Mouse (Mus musculus) kidney, adult 2 months (tissue): ENCODE results near the gene Stim2.

Experiments
- CTCF ChIP-seq: fragments of 200-500 bp; conservative IDR thresholded peaks from 2 replicates; pipeline ENCODE4 v1.5.1; 2011; ENCODE audit warnings: low read depth, mild to moderate bottlenecking, control low read depth, low read length, moderate library complexity, mixed read lengths; ENCODE audit not compliant: insufficient read depth, insufficient read length
- POLR2A ChIP-seq: fragments of 200-500 bp; IDR thresholded peaks from one replicate; pipeline ENCODE4 v1.6.1; 2011; ENCODE audit warnings: low read depth, low read length, control low read depth

DNA sequence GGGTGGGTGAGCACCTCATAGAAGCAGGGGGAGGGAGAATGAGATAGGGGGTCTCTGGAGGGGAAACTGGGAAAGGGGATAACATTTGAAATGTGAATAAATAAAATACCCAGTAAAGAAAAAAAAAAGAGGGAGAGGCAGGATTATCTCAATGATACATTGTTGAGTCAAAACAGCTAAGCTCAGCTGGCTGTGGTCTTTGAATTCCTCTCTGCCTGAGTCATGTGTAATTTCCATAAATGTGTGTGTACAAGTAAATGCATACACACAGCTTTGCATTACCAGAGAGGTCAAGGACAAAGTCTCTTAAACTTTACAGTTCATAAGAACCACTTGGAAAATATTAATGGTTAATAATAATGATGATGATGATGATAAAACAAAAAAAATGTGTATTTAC lies 45.1 kb upstream of the Stim2 start:
- TF ChIP-seq CTCF (no peak), POLR2A (no peak)
